Mouse (Mus musculus) R1 (cell line): ENCODE data around the gene Evl.
"Not testable (repeated sequence)": the region's sequence is repeated elsewhere in the genome, so short reads cannot be mapped to it uniquely, and the experiment has no call there.

Experiments used
- DNase-seq: peaks from one replicate; pipeline ENCODE4 v3.0.0-alpha.2; 2018; ENCODE audit warnings: low read depth, low spot score

The Evl gene

DNA sequence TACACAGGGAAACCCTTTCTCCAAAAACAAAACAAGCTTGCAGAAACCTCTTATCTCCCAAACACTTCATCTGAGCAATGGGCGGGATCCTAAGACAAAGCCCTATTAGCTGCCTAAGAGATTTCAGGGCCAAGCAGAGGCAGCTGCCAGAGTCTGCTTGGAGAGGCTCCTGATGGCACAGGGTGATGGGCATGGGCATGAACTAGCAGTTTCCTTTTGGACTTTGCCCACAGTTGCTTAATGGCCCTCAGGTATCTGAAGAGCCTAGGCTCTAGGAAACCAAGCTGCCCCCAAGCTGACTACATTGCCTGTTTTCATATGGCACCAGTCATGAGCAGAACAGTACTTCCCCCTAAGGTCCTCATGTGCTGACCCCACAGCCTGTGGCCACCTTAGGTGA, 139.7 kb downstream of the Evl start:
- DNase-seq, result no peak

GRCm38 (mm10) chr12:108698697-108699471, 144.4 kb downstream of the Evl start:
- no peak for DNase-seq

DNA sequence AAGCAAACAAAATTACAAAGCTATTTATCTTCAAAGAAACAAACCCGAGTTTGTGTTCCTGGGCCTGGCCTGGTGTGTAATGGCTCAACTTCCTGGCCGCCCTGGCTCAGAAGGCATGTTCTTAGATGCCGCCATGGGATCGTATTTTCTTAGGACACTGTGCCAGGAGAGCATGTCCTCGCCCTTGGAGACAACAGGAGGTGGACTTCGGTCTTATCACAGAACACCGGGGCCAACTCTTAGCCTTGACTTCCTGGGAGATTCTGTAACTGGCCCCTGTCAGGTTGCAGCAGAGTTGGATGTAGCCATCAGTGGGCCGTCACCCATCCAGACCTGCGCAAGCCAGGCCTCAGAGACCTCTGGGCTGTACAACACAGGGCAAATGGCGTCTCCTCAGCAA, 145.1 kb downstream of the Evl start:
- no peak for DNase-seq

- DNase-seq, result no peak
These were observed 145.5 kb downstream of the Evl start for GRCm38 (mm10) chr12:108700037-108700436.

DNA sequence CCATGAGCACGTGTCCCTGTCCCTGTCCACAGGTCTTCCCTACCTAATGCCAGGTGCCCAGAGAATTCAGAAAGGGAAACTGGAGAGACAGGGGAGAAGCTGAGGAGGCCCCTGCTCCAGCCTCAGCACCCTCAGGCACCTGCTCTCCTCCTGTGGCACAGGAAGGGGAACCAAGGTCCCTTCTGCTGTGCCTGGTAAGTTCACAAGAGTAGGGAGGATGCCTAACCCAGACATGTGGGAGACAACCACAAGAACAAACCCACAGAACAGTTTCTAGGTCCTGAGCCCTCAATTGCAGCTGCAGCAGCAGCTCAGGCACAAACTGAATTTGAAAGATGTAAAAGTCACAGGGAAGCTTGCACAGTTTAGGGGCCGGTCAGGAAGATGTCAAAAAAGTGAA, 146.7 kb downstream of the Evl start:
- DNase-seq, result no peak

- peak; percentile 34 for DNase-seq
These were observed 147.7 kb downstream of the Evl start, which contains the start of gene Degs2 for GRCm38 (mm10) chr12:108702185-108702584. Gene Degs2 (minus strand): TSS chr12:108702315.

- DNase-seq, result no peak
These were observed 151.0 kb downstream of the Evl start for GRCm38 (mm10) chr12:108705486-108705885.

DNA sequence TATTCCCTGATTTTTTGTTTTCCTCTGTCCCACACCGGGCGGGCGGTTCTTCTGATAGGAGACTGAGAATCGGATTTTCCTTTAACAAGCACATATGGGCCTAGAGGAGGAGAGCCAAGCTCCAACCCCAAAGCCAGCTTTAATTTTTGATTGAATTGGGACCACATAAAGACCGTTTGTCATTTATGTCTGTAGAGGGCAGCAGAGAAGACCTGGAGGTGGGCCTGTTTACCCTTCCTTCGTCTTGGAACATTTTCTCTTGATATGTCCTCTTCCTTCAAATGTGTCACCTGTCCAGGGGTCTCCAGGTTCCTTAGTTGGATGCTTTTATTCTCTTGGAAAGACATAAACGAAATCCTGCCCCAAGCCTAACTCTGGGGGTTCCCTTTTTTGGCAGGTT, 151.6 kb downstream of the Evl start:
- peak; percentile 68 for DNase-seq

DNA sequence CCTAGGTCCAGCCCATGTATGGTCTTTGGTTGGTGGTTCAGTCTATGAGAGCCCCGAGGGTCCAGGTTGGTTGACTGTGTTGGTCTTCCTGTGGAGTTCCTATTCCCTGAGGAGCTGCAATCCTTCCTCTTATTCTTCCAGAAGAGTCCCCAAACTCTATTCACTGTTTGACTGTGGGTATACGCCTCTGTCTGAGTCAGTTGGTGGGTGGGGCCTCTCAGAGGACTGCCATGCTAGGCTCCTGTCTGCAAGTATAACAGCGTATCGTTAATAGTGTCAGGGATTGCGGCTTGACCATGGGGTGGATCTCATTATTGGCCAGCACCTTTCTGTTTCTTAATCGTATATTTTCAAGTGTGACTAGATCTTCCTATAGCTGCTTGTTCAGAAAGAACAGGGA, 154.9 kb downstream of the Evl start:
- no peak for DNase-seq

DNA sequence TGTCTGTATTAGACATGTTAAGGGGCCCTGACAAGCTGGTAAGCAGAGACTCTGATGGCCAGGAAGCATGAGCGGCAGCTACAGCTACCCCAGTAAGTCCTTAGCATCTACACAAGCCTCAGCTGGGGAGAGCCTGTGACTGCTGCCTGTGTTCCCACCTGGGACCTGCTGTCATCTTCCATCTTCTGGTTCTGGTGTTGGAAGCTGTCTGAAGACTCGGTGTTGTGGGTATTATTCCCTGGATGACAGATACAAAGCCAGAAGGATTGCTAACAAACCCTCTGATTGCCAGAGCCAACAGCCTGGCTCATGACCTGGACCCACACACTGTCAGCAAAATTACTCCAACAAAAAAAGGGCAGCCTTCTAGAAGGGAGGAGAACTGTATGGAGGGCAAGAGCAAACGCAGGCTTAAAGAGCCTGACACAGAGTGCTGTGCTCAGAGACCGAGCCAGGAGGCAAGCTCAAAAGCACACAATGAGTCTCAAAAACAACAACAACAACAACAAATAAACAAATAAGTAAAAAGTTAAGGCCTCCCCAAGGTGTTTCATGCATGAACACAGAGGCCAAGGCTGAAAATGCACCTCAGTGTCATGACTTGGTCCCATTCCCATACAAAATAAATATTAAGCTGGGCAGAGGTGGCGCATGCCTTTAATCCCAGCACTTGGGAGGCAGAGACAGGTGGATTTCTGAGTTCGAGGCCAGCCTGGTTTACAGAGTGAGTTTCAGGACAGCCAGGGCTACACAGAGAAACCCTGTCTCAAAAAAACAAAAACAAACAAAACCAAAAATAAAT, 155.6 kb downstream of the Evl start:
- DNase-seq, result no peak

DNA sequence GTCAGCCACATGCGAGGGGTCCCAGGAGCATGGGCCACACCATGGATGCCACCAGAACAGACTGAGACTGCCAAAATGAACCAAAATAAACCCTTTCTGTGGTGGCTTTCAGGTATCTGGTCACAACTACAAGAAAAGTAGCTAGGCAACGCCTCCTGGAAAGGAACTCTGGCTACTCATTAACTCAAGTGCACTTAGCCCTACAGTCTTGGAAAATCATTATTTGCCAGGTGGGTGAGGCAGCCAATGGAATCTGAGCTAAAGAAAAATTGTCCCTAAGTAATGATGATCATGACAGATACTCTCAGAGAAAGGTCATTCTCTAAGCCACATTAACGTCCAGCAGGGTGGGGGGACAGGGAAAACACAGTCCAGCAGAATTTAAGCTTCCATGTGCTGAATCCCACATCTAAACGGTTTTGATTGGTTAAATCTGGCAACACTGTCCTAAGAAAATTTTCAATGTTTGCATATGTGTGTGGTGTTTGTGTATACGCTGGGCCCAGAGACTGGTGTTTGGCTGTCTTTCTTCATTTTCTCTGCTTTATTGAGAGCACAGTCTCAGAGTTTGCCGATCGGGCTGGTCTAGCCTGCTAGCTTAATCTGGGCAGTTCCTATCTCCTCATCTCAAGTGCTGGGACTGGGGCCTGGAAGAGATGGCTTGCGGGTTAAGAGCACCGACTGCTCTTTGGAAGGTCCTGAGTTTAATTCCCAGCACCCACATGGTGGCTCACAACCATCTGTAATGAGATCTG, 156.5 kb downstream of the Evl start:
- no peak for DNase-seq

GRCm38 (mm10) chr12:108712481-108712880, 158.0 kb downstream of the Evl start:
- peak; percentile 88 for DNase-seq

GRCm38 (mm10) chr12:108713972-108714371, 159.5 kb downstream of the Evl start:
- not testable (repeated sequence) for DNase-seq

GRCm38 (mm10) chr12:108715854-108716253, 161.3 kb downstream of the Evl start:
- DNase-seq, result no peak

- DNase-seq, result no peak
These were observed 164.0 kb downstream of the Evl start for GRCm38 (mm10) chr12:108718485-108718884.

DNA sequence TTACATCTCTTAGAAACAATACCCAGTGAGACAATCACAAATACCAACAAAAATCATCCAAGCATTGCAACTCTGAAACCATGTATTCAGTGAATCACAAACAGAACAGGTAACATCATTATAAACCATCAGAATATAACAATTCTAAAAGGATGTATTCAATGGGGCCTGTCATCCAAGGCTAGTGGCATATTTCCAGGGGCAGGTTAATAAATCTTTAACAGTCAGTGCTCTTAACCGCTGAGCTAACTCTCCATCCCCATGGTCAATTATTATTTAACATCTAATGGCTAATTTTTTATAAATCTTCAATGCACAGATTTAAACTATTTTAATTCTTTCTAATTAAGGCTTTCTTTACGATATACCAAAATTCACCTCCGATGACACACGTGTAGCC, 167.9 kb downstream of the Evl start:
- no peak for DNase-seq

- no peak for DNase-seq
These were observed 169.3 kb downstream of the Evl start for GRCm38 (mm10) chr12:108723841-108724240.

DNA sequence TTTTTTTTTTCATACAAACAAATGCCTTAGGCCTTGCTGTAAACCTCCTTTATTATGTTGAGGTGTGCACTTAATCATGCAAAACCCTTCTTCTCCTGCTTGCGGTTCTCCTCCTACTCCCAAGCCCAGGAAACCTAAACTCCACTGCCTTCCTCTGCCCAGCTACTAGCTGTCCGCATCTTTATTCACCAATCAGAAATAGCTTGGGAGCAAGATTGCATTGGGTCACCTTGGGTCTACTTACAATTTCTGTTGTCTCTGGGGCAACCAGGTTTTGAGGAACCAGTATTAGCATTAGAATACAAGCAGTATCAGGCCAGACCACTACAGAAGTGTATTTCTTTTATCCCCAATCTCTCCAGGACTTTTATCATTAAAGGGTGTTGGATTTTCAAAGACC, 179.9 kb downstream of the Evl start:
- peak; percentile 84 for DNase-seq

DNA sequence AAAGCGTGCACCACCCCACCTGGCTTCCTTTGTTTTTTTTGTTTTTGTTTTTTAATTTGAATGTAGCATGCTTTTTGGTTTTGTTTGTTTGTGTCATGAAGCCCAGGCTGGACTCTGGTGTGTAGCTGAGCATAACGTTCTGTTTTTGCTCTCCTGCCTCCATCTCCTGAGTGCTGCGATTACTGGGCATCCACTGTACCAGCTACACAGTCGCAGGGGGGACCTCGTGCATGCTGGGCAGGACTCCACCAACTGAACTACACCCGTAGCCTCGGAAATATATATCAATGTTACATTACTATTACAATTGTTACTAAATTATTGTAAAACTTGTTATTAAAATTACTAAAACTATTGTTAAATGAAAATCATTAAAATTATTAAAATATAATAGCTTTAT, 183.3 kb downstream of the Evl start:
- DNase-seq, result no peak
